Mouse (Mus musculus) forebrain, embryonic 13.5 days (tissue): Measurements from ENCODE around the gene Ctrl. TPM values are rescaled to one million over a fixed set of nuclear protein-coding genes. Genes with fewer than 3 reads are reported as not detected.
"Not testable (repeated sequence)": the region's sequence is repeated elsewhere in the genome, so short reads cannot be mapped to it uniquely, and the experiment has no call there.

Source experiments
- ATAC-seq: fragments of 200-750 bp; cut with Nextera tagmentation; 2 replicates; pipeline ENCODE4 v1.8.0; 2017
- H3K27ac ChIP-seq: fragments of 300-500 bp; sonication (generic); 2 replicates; pipeline ENCODE4 v1.5.1; 2015; ENCODE audit warnings: inconsistent platforms, mild to moderate bottlenecking, moderate library complexity
- H3K27me3 ChIP-seq: fragments of 300-500 bp; sonication (generic); 2 replicates; pipeline ENCODE4 v1.6.1; 2015; ENCODE audit warnings: mild to moderate bottlenecking, inconsistent platforms
- H3K36me3 ChIP-seq: fragments of 300-500 bp; sonication (generic); 2 replicates; pipeline ENCODE4 v1.6.1; 2015; ENCODE audit warnings: mild to moderate bottlenecking, inconsistent platforms; ENCODE audit not compliant: poor library complexity, severe bottlenecking
- H3K4me1 ChIP-seq: fragments of 300-500 bp; sonication (generic); 2 replicates; pipeline ENCODE4 v1.6.1; 2015; ENCODE audit warnings: inconsistent platforms
- H3K4me2 ChIP-seq: fragments of 300-500 bp; sonication (generic); 2 replicates; pipeline ENCODE4 v1.6.1; 2015; ENCODE audit warnings: inconsistent platforms, mild to moderate bottlenecking, moderate library complexity
- H3K4me3 ChIP-seq: fragments of 300-500 bp; sonication (generic); 2 replicates; pipeline ENCODE4 v1.5.1; 2015; ENCODE audit warnings: mild to moderate bottlenecking, inconsistent platforms
- H3K9ac ChIP-seq: fragments of 300-500 bp; sonication (generic); 2 replicates; pipeline ENCODE4 v1.6.1; 2015; ENCODE audit warnings: mild to moderate bottlenecking, inconsistent platforms
- H3K9me3 ChIP-seq: fragments of 300-500 bp; sonication (generic); replicated peaks from 2 replicates; pipeline ENCODE4 v1.6.1; 2016; ENCODE audit warnings: inconsistent platforms
- WGBS: fragments of 180-500 bp; shearing (Covaris S2); methylation state at CpG from one replicate; pipeline ENCODE4 v1.1.7; 2015; 5-methylcytosine and 5-hydroxymethylcytosine counted together
- polyA plus RNA-seq: library from polyadenylated mRNA; unstranded; fragments of >200 nt; fragmentation: Nextera tagmentation; extraction: Ambion mirVana; gene quantifications from 2 replicates; pipeline ENCODE4 v1.2.1, GENCODE M21; 2015

The Ctrl gene
- polyA plus RNA-seq: 1.9 TPM in 2 replicates

GRCm38 (mm10) chr8:105933762-105934161, at the start of gene Ctrl:
TSS of gene Ctrl (minus strand) at chr8:105933862.
- Histone ChIP-seq H3K9ac (no peak within 1 kb of the TSS), H3K9me3 (no peaks in the 10 kb centered on the region), H3K4me1 (peaks cover 25% of the 10 kb centered on the region), H3K4me3 (no peak within 1 kb of the TSS), H3K4me2 (no peak within 1 kb of the TSS), H3K27ac (no peak within 1 kb of the TSS), H3K27me3 (no peaks in the 10 kb centered on the region), H3K36me3 (peaks cover 30% of the 10 kb centered on the region)
- ATAC-seq: no peak
- 88% methylated on average over 2 of the region's 2 CpGs for WGBS

GRCm38 (mm10) chr8:105983406-105983805, 49.7 kb upstream of the Ctrl start:
- not testable (repeated sequence) for H3K36me3 ChIP-seq, H3K9me3 ChIP-seq, H3K4me3 ChIP-seq, H3K27me3 ChIP-seq, H3K4me2 ChIP-seq, H3K4me1 ChIP-seq, ATAC-seq, H3K27ac ChIP-seq, H3K9ac ChIP-seq
- 86% methylated on average over 10 of the region's 11 CpGs for WGBS

GRCm38 (mm10) chr8:105981146-105981545, 47.5 kb upstream of the Ctrl start:
- WGBS: 94% methylated on average over 1 of the region's 1 CpGs
- no peak for ATAC-seq

GRCm38 (mm10) chr8:105979325-105979724, 45.7 kb upstream of the Ctrl start, which contains the start of gene Dpep3:
TSS of gene Dpep3 (minus strand) at chr8:105979429.
- no peaks in the 10 kb centered on the region for H3K4me1 ChIP-seq
- no peak within 1 kb of the TSS for H3K4me2 ChIP-seq
- H3K4me3 ChIP-seq: no peak within 1 kb of the TSS
- no peaks in the 10 kb centered on the region for H3K36me3 ChIP-seq
- no peak for ATAC-seq
- no peak within 1 kb of the TSS for H3K9ac ChIP-seq
- 93% methylated on average over 15 of the region's 15 CpGs for WGBS
- H3K9me3 ChIP-seq: no peaks in the 10 kb centered on the region
- H3K27me3 ChIP-seq: no peaks in the 10 kb centered on the region
- H3K27ac ChIP-seq: no peak within 1 kb of the TSS

More at GRCm38 (mm10) chr8:105981146-105981545, 47.5 kb upstream of the Ctrl start:
- Histone ChIP-seq H3K9me3 (no peaks in the 10 kb centered on the region), H3K27me3 (no peaks in the 10 kb centered on the region), H3K4me3 (no peak overlapping the region), H3K4me2 (no peak overlapping the region), H3K36me3 (no peaks in the 10 kb centered on the region), H3K4me1 (no peaks in the 10 kb centered on the region), H3K9ac (no peak overlapping the region), H3K27ac (no peak overlapping the region)

- 72% methylated on average over 7 of the region's 7 CpGs for WGBS
Observed at GRCm38 (mm10) chr8:105975363-105975762, 41.7 kb upstream of the Ctrl start.

GRCm38 (mm10) chr8:105971019-105971720, 37.5 kb upstream of the Ctrl start:
- Histone ChIP-seq H3K4me2 (no peak overlapping the region), H3K4me3 (no peak overlapping the region), H3K9ac (no peak overlapping the region), H3K4me1 (peaks cover under 1% of the 10 kb centered on the region; the same call in 1 of the 2 replicates), H3K9me3 (no peaks in the 10 kb centered on the region), H3K27ac (no peak overlapping the region), H3K27me3 (peaks cover 18% of the 10 kb centered on the region), H3K36me3 (no peaks in the 10 kb centered on the region)
- 77% methylated on average over 8 of the region's 8 CpGs for WGBS
- no peak for ATAC-seq

More at GRCm38 (mm10) chr8:105975363-105975762, 41.7 kb upstream of the Ctrl start:
- H3K27ac ChIP-seq: no peak overlapping the region
- no peak for ATAC-seq
- no peaks in the 10 kb centered on the region for H3K27me3 ChIP-seq
- no peak overlapping the region for H3K4me3 ChIP-seq
- no peaks in the 10 kb centered on the region for H3K4me1 ChIP-seq
- H3K9me3 ChIP-seq: no peaks in the 10 kb centered on the region
- no peak overlapping the region for H3K9ac ChIP-seq
- H3K4me2 ChIP-seq: no peak overlapping the region
- no peaks in the 10 kb centered on the region for H3K36me3 ChIP-seq

GRCm38 (mm10) chr8:105969367-105969766, 35.7 kb upstream of the Ctrl start:
- no peak for ATAC-seq
- WGBS: 70% methylated on average over 1 of the region's 1 CpGs
- Histone ChIP-seq H3K9ac (no peak overlapping the region), H3K4me3 (no peak overlapping the region), H3K9me3 (no peaks in the 10 kb centered on the region), H3K27ac (no peak overlapping the region), H3K36me3 (no peaks in the 10 kb centered on the region), H3K27me3 (peaks cover 36% of the 10 kb centered on the region), H3K4me2 (no peak overlapping the region), H3K4me1 (peaks cover 12% of the 10 kb centered on the region; the same call in 1 of the 2 replicates)

- peak overlapping the region; percentile 78 for H3K4me2 ChIP-seq
- no peaks in the 10 kb centered on the region for H3K9me3 ChIP-seq
- H3K4me3 ChIP-seq: 0 out of 2 replicates have a peak overlapping the region, but pooled peaks have one; percentile 59
- no peaks in the 10 kb centered on the region for H3K36me3 ChIP-seq
- no peak overlapping the region for H3K9ac ChIP-seq
- H3K27ac ChIP-seq: no peak overlapping the region
- peaks cover 12% of the 10 kb centered on the region; the same call in 1 of the 2 replicates for H3K4me1 ChIP-seq
- ATAC-seq: no peak
- H3K27me3 ChIP-seq: peaks cover 46% of the 10 kb centered on the region
- 7% methylated on average over 19 of the region's 19 CpGs for WGBS
Observed at GRCm38 (mm10) chr8:105966692-105967311, 33.1 kb upstream of the Ctrl start.

GRCm38 (mm10) chr8:105965905-105966341, 32.3 kb upstream of the Ctrl start, which contains the start of gene Slc12a4:
TSS of gene Slc12a4 (minus strand) at chr8:105966097.
- Histone ChIP-seq H3K27me3 (peaks cover 46% of the 10 kb centered on the region), H3K4me2 (peak within 1 kb of the TSS; percentile 78), H3K4me1 (peaks cover 12% of the 10 kb centered on the region; the same call in 1 of the 2 replicates), H3K27ac (no peak within 1 kb of the TSS; the same call in 1 of the 2 replicates), H3K9ac (peak within 1 kb of the TSS; percentile 68), H3K9me3 (no peaks in the 10 kb centered on the region), H3K36me3 (no peaks in the 10 kb centered on the region), H3K4me3 (peak within 1 kb of the TSS; percentile 59)
- 0% methylated on average over 22 of the region's 47 CpGs for WGBS
- peak; percentile 87 for ATAC-seq

- Histone ChIP-seq H3K4me2 (peak overlapping the region; percentile 78), H3K27me3 (peaks cover 46% of the 10 kb centered on the region), H3K27ac (no peak overlapping the region; the same call in 1 of the 2 replicates), H3K9ac (peak overlapping the region; percentile 68), H3K36me3 (no peaks in the 10 kb centered on the region), H3K4me3 (peak overlapping the region; percentile 59), H3K4me1 (peaks cover 12% of the 10 kb centered on the region; the same call in 1 of the 2 replicates), H3K9me3 (no peaks in the 10 kb centered on the region)
- peak; percentile 67 for ATAC-seq
- whole genome bisulfite sequencing: 2% methylated on average over 40 of the region's 40 CpGs
Observed at GRCm38 (mm10) chr8:105965266-105965904, 31.7 kb upstream of the Ctrl start.

- peaks cover 46% of the 10 kb centered on the region for H3K27me3 ChIP-seq
- H3K4me3 ChIP-seq: peak overlapping the region; percentile 59
- H3K36me3 ChIP-seq: no peaks in the 10 kb centered on the region
- 79% methylated on average over 12 of the region's 12 CpGs for WGBS
- H3K4me1 ChIP-seq: peaks cover 12% of the 10 kb centered on the region; the same call in 1 of the 2 replicates
- no peak for ATAC-seq
- 0 out of 2 replicates have a peak overlapping the region, but pooled peaks have one; percentile 68 for H3K9ac ChIP-seq
- H3K4me2 ChIP-seq: peak overlapping the region; percentile 78
- no peak overlapping the region for H3K27ac ChIP-seq
- no peaks in the 10 kb centered on the region for H3K9me3 ChIP-seq
Observed at GRCm38 (mm10) chr8:105964506-105965265, 31.0 kb upstream of the Ctrl start.
